Mouse (Mus musculus): ENCODE measurements around the gene Il13.

The Il13 gene

GRCm38 (mm10) chr11:53634556-53634955 lies at the start of gene Il13:
Gene Il13 (minus strand): TSS chr11:53634702.
- no peak for DNase-seq

- no peak for DNase-seq
Measured at GRCm38 (mm10) chr11:53682994-53683530, 48.6 kb upstream of the Il13 start.

GRCm38 (mm10) chr11:53682170-53682569 lies 47.7 kb upstream of the Il13 start:
- DNase-seq: no peak

GRCm38 (mm10) chr11:53681686-53682085 lies 47.2 kb upstream of the Il13 start:
- DNase-seq: no peak

GRCm38 (mm10) chr11:53680141-53680540 lies 45.6 kb upstream of the Il13 start:
- no peak for DNase-seq

GRCm38 (mm10) chr11:53671414-53671813 lies 36.9 kb upstream of the Il13 start:
- no peak for DNase-seq

GRCm38 (mm10) chr11:53664091-53664490 lies 29.6 kb upstream of the Il13 start:
- no peak for DNase-seq

GRCm38 (mm10) chr11:53662794-53663674 lies 28.5 kb upstream of the Il13 start:
- peak; percentile 40 for DNase-seq

GRCm38 (mm10) chr11:53657828-53658227 lies 23.3 kb upstream of the Il13 start:
- DNase-seq: no peak

- no peak for DNase-seq
Measured at GRCm38 (mm10) chr11:53657381-53657780, 22.9 kb upstream of the Il13 start.

GRCm38 (mm10) chr11:53656558-53657202 lies 22.2 kb upstream of the Il13 start:
- no peak for DNase-seq

- peak; percentile 10 for DNase-seq
Measured at GRCm38 (mm10) chr11:53655043-53655442, 20.5 kb upstream of the Il13 start.

GRCm38 (mm10) chr11:53652427-53652826 lies 17.9 kb upstream of the Il13 start:
- DNase-seq: no peak

- DNase-seq: no peak
Measured at GRCm38 (mm10) chr11:53651441-53651840, 16.9 kb upstream of the Il13 start.

GRCm38 (mm10) chr11:53644017-53644416 lies 9.5 kb upstream of the Il13 start:
- DNase-seq: no peak

- DNase-seq: no peak
Measured at GRCm38 (mm10) chr11:53642744-53643279, 8.3 kb upstream of the Il13 start.

GRCm38 (mm10) chr11:53637803-53638260 lies 3.3 kb upstream of the Il13 start:
- no peak for DNase-seq

GRCm38 (mm10) chr11:53637046-53637802 lies 2.7 kb upstream of the Il13 start:
- no peak for DNase-seq

- peak; percentile 40 for DNase-seq
Measured at GRCm38 (mm10) chr11:53636183-53636646, 1.7 kb upstream of the Il13 start.

GRCm38 (mm10) chr11:53635590-53636182 lies 1.2 kb upstream of the Il13 start:
- DNase-seq: no peak

- DNase-seq: no peak
Measured at GRCm38 (mm10) chr11:53633644-53634043, 858 bp downstream of the Il13 start.

GRCm38 (mm10) chr11:53632122-53632733 lies 2.3 kb downstream of the Il13 start:
- DNase-seq: no peak
